Mouse (Mus musculus) inflammation-experienced regulatory T-cells, adult 6 months (primary cell): ENCODE data around the gene Zbtb11. TPM values are rescaled to one million over a fixed set of nuclear protein-coding genes. Genes with fewer than 3 reads are reported as not detected.

ENCODE experiments used
- ATAC-seq: one replicate; pipeline ENCODE4 v1.8.0; 2017
- polyA plus RNA-seq, 3 experiments: library from polyadenylated mRNA; unstranded; fragments of 100-300 nt; shearing (Covaris generic); gene quantifications; one replicate each; pipeline ENCODE4 v1.2.1; 2017

The Zbtb11 gene
- polyA plus RNA-seq, 3 experiments from 2014 or later: 26.6 to 34.4 (median 26.8) TPM

GRCm38 (mm10) chr16:55970416-55970815 lies 3.3 kb upstream of the Zbtb11 start:
- ATAC-seq: no peak

- ATAC-seq: no peak
Measured at GRCm38 (mm10) chr16:55971735-55972615, 1.7 kb upstream of the Zbtb11 start.

GRCm38 (mm10) chr16:55972626-55973201 lies 969 bp upstream of the Zbtb11 start:
- no peak for ATAC-seq

- ATAC-seq: peak; percentile 64
Measured at GRCm38 (mm10) chr16:55974256-55974902, 696 bp downstream of the Zbtb11 start.

- peak; percentile 42 for ATAC-seq
Measured at GRCm38 (mm10) chr16:55974903-55975285, 1.2 kb downstream of the Zbtb11 start.

- ATAC-seq: no peak
Measured at GRCm38 (mm10) chr16:55986001-55986400, 12.3 kb downstream of the Zbtb11 start.

GRCm38 (mm10) chr16:55990311-55990710 lies 16.6 kb downstream of the Zbtb11 start:
- ATAC-seq: no peak

- ATAC-seq: no peak
Measured at GRCm38 (mm10) chr16:55994235-55994634, 20.6 kb downstream of the Zbtb11 start.

- no peak for ATAC-seq
Measured at GRCm38 (mm10) chr16:56006798-56007197, 33.1 kb downstream of the Zbtb11 start.

GRCm38 (mm10) chr16:56008862-56009261 lies 35.2 kb downstream of the Zbtb11 start:
- ATAC-seq: no peak

GRCm38 (mm10) chr16:56012789-56013743 lies 39.4 kb downstream of the Zbtb11 start:
- no peak for ATAC-seq

GRCm38 (mm10) chr16:56014076-56014475 lies 40.4 kb downstream of the Zbtb11 start:
- no peak for ATAC-seq

GRCm38 (mm10) chr16:56019660-56020059 lies 46.0 kb downstream of the Zbtb11 start:
- no peak for ATAC-seq

GRCm38 (mm10) chr16:56027854-56028629 lies 54.4 kb downstream of the Zbtb11 start:
- no peak for ATAC-seq

- ATAC-seq: peak; percentile 30
Measured at GRCm38 (mm10) chr16:56028722-56029551, 55.3 kb downstream of the Zbtb11 start.

GRCm38 (mm10) chr16:56029661-56030082 lies 56.0 kb downstream of the Zbtb11 start, which contains the start of gene Pcnp:
Gene Pcnp (minus strand): TSS chr16:56029739.
- peak; percentile 93 for ATAC-seq

- ATAC-seq: no peak
Measured at GRCm38 (mm10) chr16:56034566-56034965, 60.9 kb downstream of the Zbtb11 start.

GRCm38 (mm10) chr16:56036501-56036900 lies 62.8 kb downstream of the Zbtb11 start:
- ATAC-seq: no peak

GRCm38 (mm10) chr16:56037138-56038010 lies 63.7 kb downstream of the Zbtb11 start, which contains the start of gene Trmt10c:
Gene Trmt10c (minus strand): TSS chr16:56037819.
- ATAC-seq: peak; percentile 88
